Mouse (Mus musculus): ENCODE measurements around the gene Plcb4. TPM values are rescaled to one million over a fixed set of nuclear protein-coding genes. Genes with fewer than 3 reads are reported as not detected.
A peak's percentile ranks its signal among the peaks of the same experiment; 100 is the strongest.

Plcb4 gene
- polyA plus RNA-seq, 1 experiment from 2014 or later = 12.7 TPM

DNA sequence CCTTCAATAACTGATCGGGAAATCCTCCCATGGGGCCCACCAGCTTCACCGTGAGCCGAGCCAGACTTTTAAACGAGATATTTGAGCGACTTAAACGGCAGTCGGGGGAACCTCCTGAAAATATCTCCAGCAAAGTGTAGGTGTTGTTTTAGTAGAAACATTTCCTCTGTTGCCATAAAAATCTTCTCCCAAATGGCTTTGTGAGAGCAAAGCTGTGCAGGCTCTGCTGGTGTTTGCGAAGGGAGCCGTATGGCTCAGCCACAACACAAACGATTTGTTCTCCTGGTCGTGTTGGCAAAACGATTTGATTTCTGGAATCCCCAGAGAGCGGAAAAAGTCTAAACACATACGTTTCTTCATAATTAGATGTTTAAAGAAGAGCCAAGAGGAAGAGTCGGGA lies 90.8 kb downstream of the Plcb4 start:
- Histone ChIP-seq H3K9me3 (no peaks in the 10 kb centered on the region), H3K9ac (no peak overlapping the region), H3K4me2 (replicated peaks) (no peak overlapping the region), H3K36me3 (no peaks in the 10 kb centered on the region), H3K4me1 (replicated peaks) (no peaks in the 10 kb centered on the region), H3K27me3 (replicated peaks) (no peaks in the 10 kb centered on the region), H3K4me3 (replicated peaks) (no peak overlapping the region), H3K27ac (no peak overlapping the region)
- no peak for ATAC-seq
- WGBS = 58% methylated on average over 15 of the region's 15 CpGs

DNA sequence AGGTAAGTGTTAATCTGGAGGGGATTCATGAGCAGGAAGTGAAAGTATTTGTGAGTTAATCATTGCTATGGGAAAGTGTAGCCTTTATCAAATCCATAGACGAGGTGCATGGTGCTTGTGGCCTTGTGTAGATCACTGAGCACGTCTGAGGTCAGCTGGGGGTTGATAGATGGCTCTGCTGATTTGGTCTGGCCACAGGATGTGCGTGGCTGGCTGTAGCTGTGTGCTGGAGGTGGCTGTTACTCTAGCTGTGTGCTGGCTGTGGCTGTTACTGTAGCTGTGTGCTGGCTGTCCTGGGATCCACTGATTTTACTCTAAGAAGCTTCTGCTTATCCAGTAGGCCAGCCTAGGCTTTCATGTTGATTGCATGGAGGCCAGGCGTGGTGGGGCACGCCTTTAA lies 91.9 kb downstream of the Plcb4 start:
- Histone ChIP-seq H3K4me3 (replicated peaks) (no peak overlapping the region), H3K9ac (no peak overlapping the region), H3K27me3 (replicated peaks) (no peaks in the 10 kb centered on the region), H3K4me1 (replicated peaks) (no peaks in the 10 kb centered on the region), H3K4me2 (replicated peaks) (no peak overlapping the region), H3K9me3 (no peaks in the 10 kb centered on the region), H3K36me3 (no peaks in the 10 kb centered on the region), H3K27ac (no peak overlapping the region)
- 58% methylated on average over 5 of the region's 5 CpGs for WGBS
- no peak for ATAC-seq

DNA sequence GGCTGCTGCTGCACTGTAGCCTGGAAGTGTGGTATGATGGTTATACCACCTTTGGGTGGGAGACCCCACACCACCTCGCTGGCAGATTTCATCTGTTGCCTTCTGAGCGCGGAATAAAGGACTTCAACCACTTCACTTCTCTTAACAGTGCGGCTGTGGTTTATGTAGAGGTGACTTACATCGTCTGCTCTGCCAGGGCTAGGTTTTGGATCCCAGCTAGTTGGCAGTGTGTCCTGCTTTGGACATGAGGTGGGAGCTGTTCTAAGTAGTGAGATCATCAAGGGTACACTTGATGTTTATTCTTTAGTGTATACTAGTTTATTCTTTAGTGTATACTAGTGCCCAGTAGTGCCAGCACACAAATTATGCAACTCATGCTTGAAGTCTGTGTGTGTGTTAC lies 97.0 kb downstream of the Plcb4 start:
- Histone ChIP-seq H3K9ac (no peak overlapping the region), H3K4me3 (replicated peaks) (no peak overlapping the region), H3K9me3 (no peaks in the 10 kb centered on the region)

DNA sequence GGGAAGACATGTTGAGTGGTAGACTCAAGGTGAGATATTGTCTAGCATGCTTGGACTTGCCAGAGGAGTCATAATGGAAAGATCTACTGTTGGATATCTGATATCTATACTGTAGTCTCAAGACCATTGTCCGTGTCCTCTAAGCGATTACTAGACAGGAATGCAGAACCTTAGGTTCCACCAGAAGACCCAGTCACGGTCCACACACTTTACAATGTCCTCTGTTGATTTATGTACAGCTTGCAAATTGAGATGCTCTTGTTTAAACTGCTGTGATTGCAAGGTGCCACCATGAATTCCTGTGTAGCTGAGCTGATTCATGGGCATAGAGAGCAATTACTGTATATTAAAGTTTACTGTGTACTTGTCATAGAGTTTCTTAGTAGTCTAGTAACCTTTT lies 98.7 kb downstream of the Plcb4 start:
- 87% methylated on average over 3 of the region's 3 CpGs for WGBS
- Histone ChIP-seq H3K9ac (no peak overlapping the region), H3K4me1 (replicated peaks) (no peaks in the 10 kb centered on the region), H3K9me3 (no peaks in the 10 kb centered on the region), H3K4me2 (replicated peaks) (no peak overlapping the region), H3K27me3 (replicated peaks) (no peaks in the 10 kb centered on the region), H3K27ac (no peak overlapping the region), H3K36me3 (no peaks in the 10 kb centered on the region), H3K4me3 (replicated peaks) (no peak overlapping the region)
- no peak for ATAC-seq

More for the DNA sequence above, 97.0 kb downstream of the Plcb4 start:
- H3K27ac ChIP-seq = no peak overlapping the region
- H3K4me1 ChIP-seq (replicated peaks) = no peaks in the 10 kb centered on the region
- WGBS = 88% methylated on average over 5 of the region's 5 CpGs
- H3K27me3 ChIP-seq (replicated peaks) = no peaks in the 10 kb centered on the region
- no peak for ATAC-seq
- no peaks in the 10 kb centered on the region for H3K36me3 ChIP-seq
- H3K4me2 ChIP-seq (replicated peaks) = no peak overlapping the region

DNA sequence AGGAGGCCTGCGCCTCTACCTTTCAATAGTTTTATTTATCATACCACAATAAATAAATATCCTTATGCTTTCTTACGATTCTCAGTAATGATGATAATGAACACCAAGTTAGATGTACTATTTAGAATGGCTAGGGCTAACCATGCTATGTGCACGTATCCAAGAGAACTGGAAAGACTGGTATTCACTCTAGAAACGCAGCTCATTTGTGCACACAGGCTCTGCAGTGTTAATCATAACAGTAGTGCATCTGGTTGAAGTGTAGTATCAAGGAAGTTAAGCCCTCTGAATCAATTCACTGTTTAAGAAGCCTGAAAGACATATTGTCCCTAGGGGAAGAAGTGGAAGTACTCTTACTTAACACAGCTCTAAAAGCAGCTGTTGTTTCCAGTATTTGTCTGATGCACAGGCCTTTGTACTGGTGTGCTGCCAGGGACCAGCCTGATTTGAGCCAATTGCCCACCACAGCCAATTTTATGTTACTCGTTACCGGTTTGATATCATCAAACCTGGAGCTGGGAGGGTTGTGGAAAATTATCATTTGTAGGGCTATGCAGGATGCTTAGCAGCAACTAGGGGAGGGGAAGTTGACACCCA lies 100.8 kb downstream of the Plcb4 start:
- 72% methylated on average over 6 of the region's 6 CpGs for WGBS

DNA sequence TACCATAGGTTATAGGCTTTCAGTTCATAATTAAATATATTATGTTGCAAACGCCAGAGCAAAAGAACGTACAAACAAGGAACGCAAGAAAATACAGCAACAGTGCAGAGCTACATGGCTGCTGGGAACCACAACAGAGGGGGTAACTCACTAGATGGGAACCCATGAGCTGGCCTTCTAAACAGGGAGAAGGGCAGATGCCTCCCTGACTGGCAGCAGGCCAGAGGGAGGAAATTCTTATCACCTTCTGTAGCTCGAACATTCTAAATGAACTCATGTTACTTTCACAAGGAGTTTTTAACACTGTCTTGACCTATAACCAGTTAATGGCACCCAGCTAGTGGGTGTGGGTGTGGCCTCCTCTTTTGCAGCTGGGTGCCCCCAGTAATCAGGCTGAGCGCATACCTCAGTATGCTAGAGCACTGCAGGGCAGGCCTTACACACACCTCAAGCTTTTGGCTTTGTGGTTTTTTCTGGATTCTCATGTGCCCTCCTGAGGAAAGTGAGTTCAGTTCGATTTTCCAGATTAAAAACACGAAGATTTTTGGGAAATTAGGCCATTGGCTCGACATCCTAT lies 102.5 kb downstream of the Plcb4 start:
- 76% methylated on average over 8 of the region's 8 CpGs for WGBS

More for the DNA sequence above, 100.8 kb downstream of the Plcb4 start:
- Histone ChIP-seq H3K9me3 (no peaks in the 10 kb centered on the region), H3K27ac (no peak overlapping the region), H3K36me3 (no peaks in the 10 kb centered on the region), H3K9ac (no peak overlapping the region), H3K4me1 (replicated peaks) (no peaks in the 10 kb centered on the region), H3K4me3 (replicated peaks) (no peak overlapping the region), H3K27me3 (replicated peaks) (no peaks in the 10 kb centered on the region), H3K4me2 (replicated peaks) (no peak overlapping the region)
- ATAC-seq = no peak

DNA sequence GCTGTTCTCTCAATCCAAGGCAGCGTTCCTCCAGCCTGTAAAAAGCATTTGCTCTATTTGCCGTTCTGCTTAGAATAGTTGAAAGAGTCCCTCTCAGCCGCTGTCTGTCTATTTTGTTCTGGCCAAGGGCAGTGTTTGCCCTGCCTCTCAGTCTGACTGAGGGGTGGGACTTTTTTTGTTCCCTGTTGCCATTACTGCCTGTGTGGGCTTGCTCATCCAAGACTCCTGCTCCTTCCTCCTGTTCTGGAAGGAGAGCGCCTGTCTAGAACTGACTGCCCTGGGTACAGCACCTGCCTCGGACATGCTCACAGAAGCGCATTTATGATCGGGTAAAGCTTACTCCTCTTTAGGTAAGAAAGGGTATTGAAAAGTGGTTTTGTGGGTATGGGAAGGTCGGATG lies 105.9 kb downstream of the Plcb4 start:
- H3K36me3 ChIP-seq = no peaks in the 10 kb centered on the region
- H3K27ac ChIP-seq = no peak overlapping the region
- 0 out of 2 replicates have a peak, but pooled peaks cover 4% of the 10 kb centered on the region for H3K4me1 ChIP-seq (replicated peaks)
- H3K9me3 ChIP-seq = no peaks in the 10 kb centered on the region
- WGBS = 55% methylated on average over 8 of the region's 8 CpGs
- H3K4me3 ChIP-seq (replicated peaks) = no peak overlapping the region
- no peak overlapping the region for H3K9ac ChIP-seq
- no peaks in the 10 kb centered on the region for H3K27me3 ChIP-seq (replicated peaks)
- ATAC-seq = no peak
- no peak overlapping the region for H3K4me2 ChIP-seq (replicated peaks)

More for the DNA sequence above, 102.5 kb downstream of the Plcb4 start:
- H3K9me3 ChIP-seq = no peaks in the 10 kb centered on the region
- H3K36me3 ChIP-seq = no peaks in the 10 kb centered on the region
- H3K4me2 ChIP-seq (replicated peaks) = no peak overlapping the region
- no peak overlapping the region for H3K4me3 ChIP-seq (replicated peaks)
- 0 out of 2 replicates have a peak, but pooled peaks cover 2% of the 10 kb centered on the region for H3K4me1 ChIP-seq (replicated peaks)
- H3K27me3 ChIP-seq (replicated peaks) = no peaks in the 10 kb centered on the region
- no peak overlapping the region for H3K27ac ChIP-seq
- no peak overlapping the region for H3K9ac ChIP-seq
- ATAC-seq = peak; percentile 51; the same call in 1 of the 2 replicates

DNA sequence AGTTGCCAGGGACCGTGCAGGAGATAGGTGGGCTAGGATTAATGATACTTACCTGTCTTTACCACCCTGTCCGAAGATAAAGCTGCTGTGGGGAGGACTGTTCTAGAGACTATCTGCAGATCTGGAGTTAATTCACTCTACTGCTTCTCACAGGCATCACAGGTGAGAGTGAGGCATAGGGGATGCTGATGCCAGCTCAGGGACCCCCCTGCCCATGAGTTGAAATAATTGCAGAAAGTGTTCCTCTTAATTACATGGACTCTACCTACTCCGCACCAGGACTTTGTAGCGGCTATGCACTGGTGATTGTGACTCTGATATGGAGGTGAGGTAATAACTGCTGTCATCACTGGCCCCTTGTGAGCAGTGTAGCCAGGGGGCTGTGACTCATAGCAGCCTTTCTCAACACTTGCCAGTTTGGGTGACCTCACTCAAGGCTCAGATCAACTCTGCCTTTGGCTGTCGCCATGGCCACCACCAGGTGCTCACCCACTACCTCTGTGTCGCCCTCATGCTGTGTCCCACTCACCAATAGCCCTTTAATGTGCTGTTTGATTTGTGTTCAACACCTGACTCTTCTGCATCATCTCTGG lies 107.8 kb downstream of the Plcb4 start:
- Histone ChIP-seq H3K4me3 (replicated peaks) (no peak overlapping the region), H3K27ac (no peak overlapping the region), H3K9me3 (no peaks in the 10 kb centered on the region), H3K27me3 (replicated peaks) (no peaks in the 10 kb centered on the region), H3K9ac (no peak overlapping the region), H3K4me2 (replicated peaks) (no peak overlapping the region), H3K4me1 (replicated peaks) (0 out of 2 replicates have a peak, but pooled peaks cover 4% of the 10 kb centered on the region), H3K36me3 (no peaks in the 10 kb centered on the region)
- peak; percentile 77 for ATAC-seq
- WGBS = 70% methylated on average over 6 of the region's 6 CpGs

DNA sequence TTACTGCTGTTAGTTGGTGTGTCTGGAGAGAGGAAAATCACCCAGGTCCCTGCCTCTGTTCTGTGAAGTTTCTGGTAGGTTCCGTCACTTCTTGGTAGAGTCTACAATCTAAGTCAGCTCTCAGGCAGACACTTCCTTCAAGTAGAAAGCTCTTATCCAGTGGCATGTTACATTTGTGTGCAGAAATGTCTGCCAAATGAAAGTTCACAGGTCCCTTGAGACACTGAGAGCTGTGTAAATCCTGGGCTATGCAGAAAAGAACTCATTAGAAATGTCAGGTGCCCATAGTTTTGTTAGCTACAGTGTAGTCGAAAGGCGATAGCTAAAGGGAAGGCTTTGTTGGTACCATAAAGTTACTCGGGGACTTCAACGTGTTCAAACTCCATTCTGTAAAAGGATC lies 108.7 kb downstream of the Plcb4 start:
- no peak for ATAC-seq
- H3K4me3 ChIP-seq (replicated peaks) = no peak overlapping the region
- WGBS = 84% methylated on average over 5 of the region's 5 CpGs

DNA sequence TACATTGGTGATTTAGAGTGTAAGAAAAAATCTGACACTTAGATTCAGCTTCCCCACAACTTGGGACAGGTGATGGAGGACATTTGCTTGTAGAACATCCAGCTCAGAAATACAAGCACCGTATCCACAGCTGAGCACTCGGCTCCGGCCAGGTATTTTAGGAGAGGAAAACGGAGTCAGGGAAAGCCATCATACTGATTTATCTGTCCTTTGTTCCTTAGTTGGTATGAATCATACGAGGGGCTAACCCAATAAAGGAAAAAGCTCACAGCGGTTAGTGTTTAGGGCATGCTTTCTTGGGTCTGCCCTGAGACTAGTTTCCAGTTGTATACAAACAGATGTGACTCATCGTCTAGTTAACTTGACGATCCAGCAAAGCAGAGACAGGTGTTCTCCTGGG lies 110.9 kb downstream of the Plcb4 start:
- Histone ChIP-seq H3K4me2 (replicated peaks) (no peak overlapping the region), H3K36me3 (no peaks in the 10 kb centered on the region), H3K27me3 (replicated peaks) (no peaks in the 10 kb centered on the region), H3K4me3 (replicated peaks) (no peak overlapping the region), H3K9ac (no peak overlapping the region), H3K4me1 (replicated peaks) (0 out of 2 replicates have a peak, but pooled peaks cover 7% of the 10 kb centered on the region), H3K9me3 (no peaks in the 10 kb centered on the region), H3K27ac (no peak overlapping the region)
- WGBS = 71% methylated on average over 8 of the region's 8 CpGs
- ATAC-seq = no peak

More for the DNA sequence above, 108.7 kb downstream of the Plcb4 start:
- H3K27ac ChIP-seq = no peak overlapping the region
- H3K4me2 ChIP-seq (replicated peaks) = no peak overlapping the region
- no peaks in the 10 kb centered on the region for H3K36me3 ChIP-seq
- H3K4me1 ChIP-seq (replicated peaks) = 0 out of 2 replicates have a peak, but pooled peaks cover 4% of the 10 kb centered on the region
- no peak overlapping the region for H3K9ac ChIP-seq
- no peaks in the 10 kb centered on the region for H3K9me3 ChIP-seq
- no peaks in the 10 kb centered on the region for H3K27me3 ChIP-seq (replicated peaks)

DNA sequence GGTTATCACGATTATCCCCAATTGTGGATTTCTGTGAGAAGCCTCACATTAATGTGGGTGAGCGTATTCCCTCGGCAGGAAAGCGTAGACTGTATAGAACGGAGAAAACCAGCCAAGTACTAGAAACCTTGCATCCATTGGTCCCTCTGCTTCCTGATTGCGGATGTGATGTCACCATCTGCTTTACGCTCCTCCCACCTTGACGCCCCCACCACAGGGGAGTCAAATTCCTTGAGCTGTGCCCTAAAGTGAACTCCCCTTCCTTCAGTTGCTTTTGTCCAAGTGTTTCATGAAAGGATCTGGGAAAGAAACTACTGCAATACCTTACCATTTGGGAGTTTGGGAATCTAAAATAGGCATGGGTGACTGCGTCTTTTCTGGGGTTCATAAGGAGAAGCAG lies 111.4 kb downstream of the Plcb4 start:
- Histone ChIP-seq H3K27me3 (replicated peaks) (no peaks in the 10 kb centered on the region), H3K9me3 (no peaks in the 10 kb centered on the region), H3K36me3 (no peaks in the 10 kb centered on the region), H3K4me3 (replicated peaks) (no peak overlapping the region), H3K9ac (no peak overlapping the region), H3K4me1 (replicated peaks) (0 out of 2 replicates have a peak, but pooled peaks cover 7% of the 10 kb centered on the region), H3K4me2 (replicated peaks) (no peak overlapping the region), H3K27ac (no peak overlapping the region)
- ATAC-seq = no peak
- 90% methylated on average over 9 of the region's 9 CpGs for WGBS

DNA sequence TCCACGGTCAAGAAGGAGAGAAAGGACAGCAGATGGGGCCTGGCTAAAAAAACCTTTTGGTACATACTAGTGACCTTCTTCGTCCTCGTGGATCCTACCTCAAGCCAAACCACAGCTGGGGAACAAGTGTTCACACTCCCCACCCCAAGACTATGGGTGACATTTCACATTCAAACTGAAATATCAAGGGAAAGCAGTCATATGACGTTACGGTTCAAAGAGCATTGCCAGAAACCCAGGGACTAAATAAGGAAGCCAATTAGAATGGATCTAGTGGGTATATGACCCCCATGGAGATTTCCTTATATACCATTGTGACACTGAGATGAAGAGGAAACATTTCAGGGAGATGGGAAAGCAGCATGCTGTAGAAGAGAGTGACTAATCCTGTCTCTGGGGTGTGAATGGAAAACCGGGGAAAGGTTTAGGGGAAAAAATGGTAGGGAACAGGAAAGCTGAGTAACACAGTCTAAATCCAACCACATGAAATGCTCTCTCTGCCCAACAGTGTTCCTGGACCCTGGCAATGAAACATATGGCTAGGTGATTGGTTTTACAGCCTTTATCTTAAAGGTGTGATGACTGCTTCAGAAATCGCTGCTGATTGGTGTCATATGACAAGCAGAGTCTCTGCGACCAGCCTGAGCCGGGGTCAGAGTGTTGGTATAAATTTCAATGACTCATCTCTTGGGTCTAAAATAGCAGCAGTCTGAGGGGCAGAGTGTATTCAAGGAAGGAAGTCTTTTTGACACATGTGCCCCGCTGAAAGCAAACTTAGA lies 114.6 kb downstream of the Plcb4 start:
- WGBS = 50% methylated on average over 10 of the region's 10 CpGs
- H3K4me2 ChIP-seq (replicated peaks) = no peak overlapping the region
- no peak overlapping the region; the same call in 1 of the 2 replicates for H3K27ac ChIP-seq
- 0 out of 2 replicates have a peak, but pooled peaks cover 2% of the 10 kb centered on the region for H3K4me1 ChIP-seq (replicated peaks)
- H3K4me3 ChIP-seq (replicated peaks) = no peak overlapping the region
- H3K27me3 ChIP-seq (replicated peaks) = no peaks in the 10 kb centered on the region
- H3K9me3 ChIP-seq = no peaks in the 10 kb centered on the region
- H3K36me3 ChIP-seq = no peaks in the 10 kb centered on the region
- no peak overlapping the region for H3K9ac ChIP-seq
- ATAC-seq = peak; percentile 94
